Mouse (Mus musculus) lung, adult 2 months (tissue): ENCODE results near the gene Gapvd1.

Experiments
- CTCF ChIP-seq: fragments of 200-500 bp; IDR thresholded peaks from 2 replicates; pipeline ENCODE4 v1.5.1; 2011; ENCODE audit warnings: mild to moderate bottlenecking, low read length, control low read depth; ENCODE audit not compliant: insufficient read depth
- POLR2A ChIP-seq: fragments of 200-500 bp; IDR thresholded peaks from 2 replicates; pipeline ENCODE4 v1.6.1; 2011; ENCODE audit warnings: low read depth, mild to moderate bottlenecking, control low read depth, low read length, borderline replicate concordance; ENCODE audit errors: extremely low read depth

GRCm38 (mm10) chr2:34757341-34757740 lies 2.3 kb upstream of the Gapvd1 start:
- TF ChIP-seq POLR2A (no peak), CTCF (no peak)
